Mouse (Mus musculus): ENCODE data around the gene Gm45337. TPM values are rescaled to one million over a fixed set of nuclear protein-coding genes. Genes with fewer than 3 reads are reported as not detected.
"Not testable (repeated sequence)": the region's sequence is repeated elsewhere in the genome, so short reads cannot be mapped to it uniquely, and the experiment has no call there.

Gene Gm45337
- polyA plus RNA-seq, 1 experiment from 2014 or later = not detected

- H3K27ac ChIP-seq (ENCODE audit: low read depth, low read length) = no peak overlapping the region
- H3K9me3 ChIP-seq (replicated peaks; ENCODE audit: control insufficient read depth, low read length) = no peaks in the 10 kb centered on the region
- no peaks in the 10 kb centered on the region for H3K4me1 ChIP-seq (ENCODE audit: control insufficient read depth, insufficient read depth, low read length)
- no peak overlapping the region for H3K9ac ChIP-seq (ENCODE audit: low read depth, low read length)
- 44% methylated on average over 4 of the region's 4 CpGs for WGBS (ENCODE audit: insufficient replicate concordance)
- no peaks in the 10 kb centered on the region for H3K36me3 ChIP-seq (ENCODE audit: control insufficient read depth, insufficient read depth, low read length)
- no peak overlapping the region for H3K4me3 ChIP-seq (ENCODE audit: low read depth, low read length)
- H3K4me2 ChIP-seq = no peak overlapping the region
- 0 out of 2 replicates have a peak, but pooled peaks cover 3% of the 10 kb centered on the region for H3K27me3 ChIP-seq (ENCODE audit: control insufficient read depth, insufficient read depth, low read length)
- ATAC-seq (replicated peaks; ENCODE audit: insufficient number of reproducible peaks, low FRiP score, low TSS enrichment) = no peak
Observed at GRCm38 (mm10) chr7:142134206-142134995, 10.0 kb downstream of the Gm45337 start.

DNA sequence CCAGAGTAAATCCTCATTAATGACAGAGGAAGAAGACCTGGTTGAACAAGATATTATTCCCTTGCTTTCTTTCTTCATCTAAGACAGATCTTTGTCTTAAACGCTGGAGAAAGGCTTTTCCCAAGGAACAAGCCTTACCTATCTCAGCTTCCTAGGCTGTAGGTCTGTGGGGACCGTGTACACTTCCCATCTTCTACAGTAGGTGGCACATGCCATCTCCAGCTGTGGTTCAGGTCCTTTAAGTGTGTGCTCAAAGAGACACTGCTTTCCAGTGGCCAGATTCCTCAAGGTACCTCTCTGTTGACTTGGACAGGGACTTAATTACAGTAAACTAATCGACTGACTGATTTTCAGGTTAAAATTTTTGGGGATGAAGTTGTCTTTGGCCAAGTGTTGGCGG, 15.6 kb downstream of the Gm45337 start:
- ATAC-seq (replicated peaks; ENCODE audit: insufficient number of reproducible peaks, low FRiP score, low TSS enrichment) = no peak
- H3K4me3 ChIP-seq (ENCODE audit: low read depth, low read length) = no peak overlapping the region
- H3K4me2 ChIP-seq = no peak overlapping the region
- H3K9ac ChIP-seq (ENCODE audit: low read depth, low read length) = no peak overlapping the region
- 55% methylated on average over 4 of the region's 4 CpGs for WGBS (ENCODE audit: insufficient replicate concordance)
- H3K27me3 ChIP-seq (ENCODE audit: control insufficient read depth, insufficient read depth, low read length) = peaks cover 2% of the 10 kb centered on the region; the same call in 1 of the 2 replicates
- no peaks in the 10 kb centered on the region for H3K9me3 ChIP-seq (replicated peaks; ENCODE audit: control insufficient read depth, low read length)
- H3K27ac ChIP-seq (ENCODE audit: low read depth, low read length) = no peak overlapping the region
- no peaks in the 10 kb centered on the region for H3K4me1 ChIP-seq (ENCODE audit: control insufficient read depth, insufficient read depth, low read length)
- H3K36me3 ChIP-seq (ENCODE audit: control insufficient read depth, insufficient read depth, low read length) = no peaks in the 10 kb centered on the region

- not testable (repeated sequence) for ATAC-seq (replicated peaks; ENCODE audit: insufficient number of reproducible peaks, low FRiP score, low TSS enrichment); H3K27me3 ChIP-seq (ENCODE audit: control insufficient read depth, insufficient read depth, low read length); H3K9ac ChIP-seq (ENCODE audit: low read depth, low read length); H3K4me3 ChIP-seq (ENCODE audit: low read depth, low read length); H3K27ac ChIP-seq (ENCODE audit: low read depth, low read length); H3K36me3 ChIP-seq (ENCODE audit: control insufficient read depth, insufficient read depth, low read length); H3K9me3 ChIP-seq (replicated peaks; ENCODE audit: control insufficient read depth, low read length); H3K4me1 ChIP-seq (ENCODE audit: control insufficient read depth, insufficient read depth, low read length); H3K4me2 ChIP-seq
- 80% methylated on average over 1 of the region's 1 CpGs for WGBS (ENCODE audit: insufficient replicate concordance)
Observed at GRCm38 (mm10) chr7:142120629-142121028, 23.8 kb downstream of the Gm45337 start, which contains the start of gene Gm45618. TSS of gene Gm45618 (minus strand) at chr7:142120729.

- Histone ChIP-seq H3K27me3 (ENCODE audit: control insufficient read depth, insufficient read depth, low read length) (no peaks in the 10 kb centered on the region), H3K4me3 (ENCODE audit: low read depth, low read length) (no peak overlapping the region), H3K4me1 (ENCODE audit: control insufficient read depth, insufficient read depth, low read length) (no peaks in the 10 kb centered on the region), H3K9ac (ENCODE audit: low read depth, low read length) (no peak overlapping the region), H3K9me3 (replicated peaks; ENCODE audit: control insufficient read depth, low read length) (no peaks in the 10 kb centered on the region), H3K4me2 (no peak overlapping the region), H3K27ac (ENCODE audit: low read depth, low read length) (no peak overlapping the region), H3K36me3 (ENCODE audit: control insufficient read depth, insufficient read depth, low read length) (no peaks in the 10 kb centered on the region)
- 17% methylated on average over 5 of the region's 5 CpGs for WGBS (ENCODE audit: insufficient replicate concordance)
- no peak for ATAC-seq (replicated peaks; ENCODE audit: insufficient number of reproducible peaks, low FRiP score, low TSS enrichment)
Observed at GRCm38 (mm10) chr7:142119632-142120031, 24.8 kb downstream of the Gm45337 start.

- H3K4me3 ChIP-seq (ENCODE audit: low read depth, low read length) = no peak overlapping the region
- 46% methylated on average over 5 of the region's 5 CpGs for WGBS (ENCODE audit: insufficient replicate concordance)
- H3K9ac ChIP-seq (ENCODE audit: low read depth, low read length) = no peak overlapping the region
- no peaks in the 10 kb centered on the region for H3K36me3 ChIP-seq (ENCODE audit: control insufficient read depth, insufficient read depth, low read length)
- ATAC-seq (replicated peaks; ENCODE audit: insufficient number of reproducible peaks, low FRiP score, low TSS enrichment) = no peak
- H3K4me1 ChIP-seq (ENCODE audit: control insufficient read depth, insufficient read depth, low read length) = no peaks in the 10 kb centered on the region
- no peak overlapping the region for H3K4me2 ChIP-seq
- H3K27ac ChIP-seq (ENCODE audit: low read depth, low read length) = no peak overlapping the region
- peaks cover 4% of the 10 kb centered on the region; the same call in 1 of the 2 replicates for H3K27me3 ChIP-seq (ENCODE audit: control insufficient read depth, insufficient read depth, low read length)
- no peaks in the 10 kb centered on the region for H3K9me3 ChIP-seq (replicated peaks; ENCODE audit: control insufficient read depth, low read length)
Observed at GRCm38 (mm10) chr7:142104747-142105146, 39.7 kb downstream of the Gm45337 start.

GRCm38 (mm10) chr7:142097776-142098175, 46.6 kb downstream of the Gm45337 start:
- Histone ChIP-seq H3K27me3 (ENCODE audit: control insufficient read depth, insufficient read depth, low read length) (peaks cover 39% of the 10 kb centered on the region), H3K4me2 (no peak overlapping the region), H3K4me3 (ENCODE audit: low read depth, low read length) (no peak overlapping the region), H3K9me3 (replicated peaks; ENCODE audit: control insufficient read depth, low read length) (no peaks in the 10 kb centered on the region), H3K36me3 (ENCODE audit: control insufficient read depth, insufficient read depth, low read length) (no peaks in the 10 kb centered on the region), H3K4me1 (ENCODE audit: control insufficient read depth, insufficient read depth, low read length) (peaks cover 12% of the 10 kb centered on the region), H3K27ac (ENCODE audit: low read depth, low read length) (no peak overlapping the region), H3K9ac (ENCODE audit: low read depth, low read length) (no peak overlapping the region)
- 13% methylated on average over 9 of the region's 9 CpGs for WGBS (ENCODE audit: insufficient replicate concordance)
- no peak; the same call in 1 of the 2 replicates for ATAC-seq (replicated peaks; ENCODE audit: insufficient number of reproducible peaks, low FRiP score, low TSS enrichment)

DNA sequence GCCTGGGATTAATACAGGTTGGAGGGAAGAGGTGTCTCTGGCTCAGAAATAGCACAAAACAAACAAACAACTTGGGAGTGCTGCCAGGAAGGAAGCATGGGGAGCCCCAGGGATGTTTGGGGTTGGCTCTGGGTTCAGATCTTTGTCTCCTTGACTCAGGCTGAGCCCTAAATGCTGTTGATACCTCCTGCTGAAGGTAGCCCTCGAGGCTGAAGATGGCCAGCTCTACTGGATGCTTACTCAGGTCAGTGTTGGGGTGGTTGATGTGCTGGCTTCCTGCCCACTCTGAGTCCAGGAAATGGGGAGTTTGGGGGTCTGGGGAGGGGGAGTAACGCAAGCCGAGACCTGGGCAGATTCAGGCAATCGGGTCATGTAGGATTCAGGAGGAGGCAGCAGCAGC, 47.7 kb downstream of the Gm45337 start:
- no peaks in the 10 kb centered on the region for H3K36me3 ChIP-seq (ENCODE audit: control insufficient read depth, insufficient read depth, low read length)
- ATAC-seq (replicated peaks; ENCODE audit: insufficient number of reproducible peaks, low FRiP score, low TSS enrichment) = no peak
- peaks cover 23% of the 10 kb centered on the region for H3K4me1 ChIP-seq (ENCODE audit: control insufficient read depth, insufficient read depth, low read length)
- no peak overlapping the region for H3K27ac ChIP-seq (ENCODE audit: low read depth, low read length)
- no peak overlapping the region for H3K4me2 ChIP-seq
- H3K4me3 ChIP-seq (ENCODE audit: low read depth, low read length) = no peak overlapping the region
- H3K9ac ChIP-seq (ENCODE audit: low read depth, low read length) = no peak overlapping the region
- H3K27me3 ChIP-seq (ENCODE audit: control insufficient read depth, insufficient read depth, low read length) = peaks cover 48% of the 10 kb centered on the region
- no peaks in the 10 kb centered on the region for H3K9me3 ChIP-seq (replicated peaks; ENCODE audit: control insufficient read depth, low read length)
- 64% methylated on average over 4 of the region's 4 CpGs for WGBS (ENCODE audit: insufficient replicate concordance)

GRCm38 (mm10) chr7:142095183-142095931, 49.0 kb downstream of the Gm45337 start, which contains the start of gene Dusp8:
TSS of gene Dusp8 (minus strand) at chr7:142095843.
- peaks cover 53% of the 10 kb centered on the region for H3K27me3 ChIP-seq (ENCODE audit: control insufficient read depth, insufficient read depth, low read length)
- peaks cover 27% of the 10 kb centered on the region for H3K4me1 ChIP-seq (ENCODE audit: control insufficient read depth, insufficient read depth, low read length)
- no peaks in the 10 kb centered on the region for H3K9me3 ChIP-seq (replicated peaks; ENCODE audit: control insufficient read depth, low read length)
- peak; percentile 87 for ATAC-seq (replicated peaks; ENCODE audit: insufficient number of reproducible peaks, low FRiP score, low TSS enrichment)
- H3K9ac ChIP-seq (ENCODE audit: low read depth, low read length) = peak within 1 kb of the TSS; percentile 83
- peak within 1 kb of the TSS; percentile 95 for H3K4me2 ChIP-seq
- WGBS (ENCODE audit: insufficient replicate concordance) = under 1% methylated on average over 58 of the region's 63 CpGs
- H3K27ac ChIP-seq (ENCODE audit: low read depth, low read length) = peak within 1 kb of the TSS; percentile 72
- peak within 1 kb of the TSS; percentile 70 for H3K4me3 ChIP-seq (ENCODE audit: low read depth, low read length)
- no peaks in the 10 kb centered on the region for H3K36me3 ChIP-seq (ENCODE audit: control insufficient read depth, insufficient read depth, low read length)

Data from heart, embryonic 11.5 days (tissue).